Mouse (Mus musculus) small intestine, adult 2 months (tissue): Measurements from ENCODE around the gene Clmn. TPM values are rescaled to one million over a fixed set of nuclear protein-coding genes. Genes with fewer than 3 reads are reported as not detected.
"Not testable (repeated sequence)": the region's sequence is repeated elsewhere in the genome, so short reads cannot be mapped to it uniquely, and the experiment has no call there.

Experiments used
- H3K27ac ChIP-seq: fragments of 200-500 bp; 2 replicates; pipeline ENCODE4 v1.5.1; 2012; ENCODE audit warnings: low read depth, low read length, control low read depth, inconsistent platforms; ENCODE audit not compliant: insufficient read depth
- H3K27me3 ChIP-seq: fragments of 200-500 bp; 2 replicates; pipeline ENCODE4 v1.6.1; 2012; ENCODE audit warnings: mild to moderate bottlenecking, moderate library complexity, low read length, inconsistent platforms; ENCODE audit not compliant: control insufficient read depth, insufficient read depth
- H3K36me3 ChIP-seq: fragments of 200-500 bp; 2 replicates; pipeline ENCODE4 v1.6.1; 2012; ENCODE audit warnings: mild to moderate bottlenecking, low read length, control low read depth, inconsistent platforms; ENCODE audit not compliant: control insufficient read depth, insufficient read depth
- H3K4me1 ChIP-seq: fragments of 200-500 bp; 2 replicates; pipeline ENCODE4 v1.6.1; 2012; ENCODE audit warnings: low read length, inconsistent platforms, mixed read lengths; ENCODE audit not compliant: control insufficient read depth, insufficient read depth, insufficient read length
- H3K4me3 ChIP-seq: fragments of 200-500 bp; 2 replicates; pipeline ENCODE4 v1.5.1; 2012; ENCODE audit warnings: low read depth, mild to moderate bottlenecking, control low read depth, inconsistent platforms, low read length, moderate library complexity
- CTCF ChIP-seq: fragments of 200-500 bp; IDR thresholded peaks from 2 replicates; pipeline ENCODE4 v1.5.1; 2012; ENCODE audit warnings: low read depth, mild to moderate bottlenecking, control low read depth, inconsistent platforms, low read length, moderate library complexity, mixed read lengths; ENCODE audit not compliant: insufficient replicate concordance, insufficient read length; ENCODE audit errors: extremely low read depth
- POLR2A ChIP-seq: fragments of 200-500 bp; IDR thresholded peaks from 2 replicates; pipeline ENCODE4 v1.6.1; 2012; ENCODE audit warnings: low read depth, mild to moderate bottlenecking, control low read depth, inconsistent platforms, low read length, moderate library complexity
- WGBS: fragments of 180-500 bp; shearing (Covaris S2); methylation state at CpG from one replicate; pipeline ENCODE4 v1.1.7; 2018; 5-methylcytosine and 5-hydroxymethylcytosine counted together
- polyA plus RNA-seq: library from polyadenylated mRNA; depleted of rRNA; stranded (reverse); fragments of >200 nt; gene quantifications from 2 replicates; pipeline ENCODE4 v1.2.3, GENCODE M21; 2012

Clmn gene
- polyA plus RNA-seq, 1 experiment, result 3.4 TPM

DNA sequence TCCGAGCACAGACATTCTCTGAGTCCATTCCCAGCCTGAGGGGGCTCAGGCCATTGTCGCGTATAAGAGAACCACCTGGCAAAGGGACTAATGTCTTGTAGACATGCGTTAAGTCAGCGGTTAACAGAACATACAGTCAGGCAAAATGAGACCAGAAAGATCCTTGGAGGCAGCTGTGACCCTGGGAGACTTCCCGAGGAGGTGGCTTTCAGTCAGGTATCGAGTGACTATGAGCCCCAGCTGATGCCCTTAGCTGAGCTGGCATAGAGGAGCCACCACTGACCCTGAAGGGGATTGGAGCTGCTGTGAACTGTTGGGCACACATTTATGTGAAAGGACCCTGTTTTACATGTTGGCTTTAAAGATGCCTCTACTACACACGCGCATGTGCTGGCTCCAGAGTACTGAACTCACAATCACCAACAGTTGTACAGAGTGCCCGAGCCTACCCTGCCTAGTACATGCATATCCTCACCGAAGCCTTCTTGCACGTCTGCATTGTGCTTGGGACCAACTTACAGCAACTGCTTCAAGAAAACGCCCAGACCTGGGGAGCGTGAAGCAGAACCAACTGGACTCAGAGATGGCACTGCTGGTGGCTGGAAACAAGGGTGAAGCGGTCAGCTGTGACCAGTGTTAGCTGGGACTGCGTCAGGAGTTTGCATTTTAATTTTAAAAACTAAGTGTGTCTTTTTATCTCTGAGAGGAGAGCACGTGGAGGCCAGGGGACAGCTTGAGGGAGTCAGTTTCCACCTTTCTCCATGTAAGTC, 34.0 kb downstream of the Clmn start:
- no peak overlapping the region for H3K27ac ChIP-seq
- H3K4me1 ChIP-seq, result peaks cover 18% of the 10 kb centered on the region
- H3K27me3 ChIP-seq, result no peaks in the 10 kb centered on the region
- WGBS, result 90% methylated on average over 17 of the region's 17 CpGs
- TF ChIP-seq POLR2A (no peak), CTCF (no peak)
- no peak overlapping the region for H3K4me3 ChIP-seq
- no peaks in the 10 kb centered on the region for H3K36me3 ChIP-seq

DNA sequence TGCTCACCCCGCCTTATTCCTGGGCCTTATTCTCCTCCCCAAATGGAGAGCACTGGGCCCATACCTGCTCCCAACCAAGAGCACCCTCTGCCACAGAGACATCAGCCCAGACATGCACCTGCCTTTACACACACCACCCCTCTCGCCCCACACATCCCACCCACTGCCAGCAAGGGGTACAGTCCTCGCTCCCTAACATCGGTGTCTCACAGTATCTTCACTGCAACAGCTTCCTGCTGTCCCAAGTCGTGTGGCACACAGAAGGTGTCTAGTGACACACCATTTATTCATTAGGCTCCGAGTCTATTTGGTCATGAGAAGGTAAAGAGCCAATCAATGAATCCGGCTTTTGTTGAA, 34.6 kb downstream of the Clmn start:
- Histone ChIP-seq H3K27ac (no peak overlapping the region), H3K27me3 (no peaks in the 10 kb centered on the region), H3K36me3 (no peaks in the 10 kb centered on the region), H3K4me1 (peaks cover 18% of the 10 kb centered on the region), H3K4me3 (no peak overlapping the region)
- WGBS, result 32% methylated on average over 7 of the region's 7 CpGs
- TF ChIP-seq POLR2A, result no peak
- no peak for TF ChIP-seq CTCF

DNA sequence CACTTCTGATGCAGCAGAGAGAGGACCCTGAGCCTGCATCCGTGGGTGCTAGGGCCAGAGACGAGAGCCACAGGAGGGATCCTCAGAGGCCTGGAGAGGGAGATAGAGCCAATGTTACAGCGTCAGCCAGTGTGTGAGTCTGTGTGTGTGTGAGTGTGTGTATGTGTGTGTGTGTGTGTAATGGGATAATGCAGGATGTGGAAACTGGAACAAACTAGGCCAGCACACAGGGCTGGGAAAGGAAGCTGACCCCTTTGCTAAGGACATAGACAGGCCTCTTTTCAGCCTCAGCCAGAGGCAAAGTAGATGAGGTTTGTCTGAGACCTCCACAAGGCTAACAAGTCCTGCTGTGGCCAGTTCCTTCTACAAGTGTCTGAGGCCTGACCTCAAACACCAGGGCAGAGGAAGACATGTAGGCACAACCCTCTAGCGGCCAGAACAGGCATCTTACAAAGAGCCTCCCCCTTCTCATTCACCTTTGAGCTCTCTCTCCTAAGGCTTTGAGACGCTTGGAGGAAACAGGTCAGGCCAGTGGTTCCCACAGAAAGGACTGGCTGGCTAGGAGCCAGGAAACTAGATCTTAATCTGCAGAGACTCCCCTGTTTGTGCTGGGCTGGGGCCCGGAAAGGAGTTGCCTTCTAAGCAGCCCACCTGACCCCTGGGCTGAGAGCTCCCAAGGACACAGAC, 35.1 kb downstream of the Clmn start:
- peaks cover 16% of the 10 kb centered on the region for H3K4me1 ChIP-seq
- TF ChIP-seq CTCF (peak; percentile 71; the same call in 1 of the 2 replicates), POLR2A (no peak)
- H3K4me3 ChIP-seq, result no peak overlapping the region
- peak overlapping the region; percentile 17 for H3K27ac ChIP-seq
- H3K27me3 ChIP-seq, result no peaks in the 10 kb centered on the region
- no peaks in the 10 kb centered on the region for H3K36me3 ChIP-seq
- 28% methylated on average over 6 of the region's 6 CpGs for whole genome bisulfite sequencing

DNA sequence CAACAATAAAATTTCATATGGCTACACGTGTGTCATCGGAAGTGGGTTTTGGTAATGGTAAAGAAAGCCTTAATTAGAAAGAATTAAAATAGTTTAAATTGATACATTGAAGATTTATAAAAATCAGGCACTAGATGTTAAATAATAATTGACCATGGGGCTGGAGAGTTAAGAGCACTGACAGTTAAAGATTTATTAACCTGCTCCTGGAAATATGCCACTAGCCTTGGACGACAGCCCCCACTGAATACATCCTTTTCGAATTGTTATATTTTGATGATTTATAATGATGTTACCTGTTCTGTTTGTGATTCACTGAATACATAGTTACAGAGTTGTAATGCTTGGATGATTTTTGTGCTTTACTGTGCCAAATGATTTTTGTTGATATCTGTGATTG, 35.9 kb downstream of the Clmn start:
- H3K4me3 ChIP-seq, H3K27ac ChIP-seq, H3K36me3 ChIP-seq, H3K27me3 ChIP-seq: not testable (repeated sequence)
- peaks cover 20% of the 10 kb centered on the region for H3K4me1 ChIP-seq
- WGBS, result 53% methylated on average over 4 of the region's 4 CpGs

DNA sequence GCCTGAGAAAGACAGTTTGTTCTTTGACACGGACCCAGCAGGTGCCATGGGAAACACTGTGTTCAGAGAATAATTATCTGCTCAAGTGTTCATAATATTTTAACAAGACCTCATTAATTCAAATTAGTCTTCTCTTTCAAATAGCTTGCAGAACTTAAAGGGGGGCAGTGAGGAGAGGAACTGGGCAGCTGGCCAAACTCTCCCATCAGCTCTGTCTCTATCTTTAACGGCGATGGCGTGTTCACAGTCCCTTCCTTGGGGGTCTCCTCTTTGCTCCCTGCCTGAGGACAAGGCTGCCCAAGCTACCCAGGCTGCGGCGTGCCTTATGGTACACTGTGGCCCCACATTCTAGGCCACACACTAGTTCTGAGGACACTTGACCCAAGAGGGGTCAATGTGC, 37.2 kb downstream of the Clmn start:
- Histone ChIP-seq H3K36me3 (no peaks in the 10 kb centered on the region), H3K4me3 (no peak overlapping the region), H3K27ac (no peak overlapping the region), H3K4me1 (peaks cover 22% of the 10 kb centered on the region), H3K27me3 (no peaks in the 10 kb centered on the region)
- WGBS, result 87% methylated on average over 6 of the region's 6 CpGs
- TF ChIP-seq CTCF (no peak), POLR2A (no peak)

DNA sequence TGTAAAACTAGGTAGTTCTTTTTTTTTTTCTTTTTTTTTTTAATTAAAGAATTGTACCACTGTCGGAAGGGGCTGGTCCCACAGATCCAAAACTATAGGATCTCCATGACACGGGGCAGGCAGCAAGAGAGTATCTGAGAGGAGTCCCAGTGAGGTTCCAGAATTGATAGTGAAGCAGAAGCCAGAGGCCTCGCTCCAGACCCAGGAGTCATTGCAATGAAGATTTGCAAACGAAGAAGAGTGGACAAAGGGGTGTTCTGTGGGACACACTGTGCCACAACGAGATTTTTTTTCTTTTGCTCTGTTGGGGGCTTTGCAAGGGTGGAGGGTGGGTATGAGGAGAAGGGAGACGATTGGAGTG, 40.0 kb downstream of the Clmn start:
- Histone ChIP-seq H3K27ac (no peak overlapping the region), H3K36me3 (no peaks in the 10 kb centered on the region), H3K27me3 (no peaks in the 10 kb centered on the region), H3K4me1 (peaks cover 11% of the 10 kb centered on the region), H3K4me3 (no peak overlapping the region)
- 4% methylated on average over 6 of the region's 6 CpGs for WGBS
- TF ChIP-seq POLR2A (no peak), CTCF (no peak)

DNA sequence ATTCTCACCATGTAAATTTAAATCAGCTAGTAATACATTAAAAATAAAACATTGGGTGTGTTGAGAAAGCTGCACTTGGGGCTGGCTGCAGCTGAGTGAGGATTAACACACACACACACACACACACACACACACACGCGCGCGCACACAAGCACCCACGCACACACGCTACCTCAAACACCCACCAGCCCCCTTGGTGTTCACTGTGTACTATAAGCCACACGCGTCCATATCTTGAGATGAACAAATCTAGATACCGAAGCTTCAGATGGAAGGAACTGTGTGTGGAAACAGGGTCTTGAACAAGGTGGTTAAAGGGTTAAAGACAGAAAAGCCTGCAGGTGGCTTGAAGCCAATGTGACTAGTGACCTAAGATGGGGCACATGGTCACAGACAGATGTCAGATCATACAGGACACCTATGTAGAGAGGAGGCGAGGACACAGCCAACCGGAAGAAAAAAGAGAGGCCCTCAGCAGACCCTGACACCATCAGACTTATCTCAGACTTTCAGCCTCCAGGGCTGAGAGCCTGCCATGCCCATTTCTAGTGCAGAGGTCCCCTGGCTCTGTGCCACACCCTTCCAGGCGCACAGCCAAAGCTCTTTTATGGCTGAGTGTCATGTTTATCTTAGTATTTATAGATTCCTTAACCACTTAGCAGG, 40.5 kb downstream of the Clmn start:
- H3K4me3 ChIP-seq, result no peak overlapping the region
- WGBS, result 28% methylated on average over 12 of the region's 12 CpGs
- no peaks in the 10 kb centered on the region for H3K27me3 ChIP-seq
- peak overlapping the region; percentile 49 for H3K27ac ChIP-seq
- no peaks in the 10 kb centered on the region for H3K36me3 ChIP-seq
- peaks cover 7% of the 10 kb centered on the region for H3K4me1 ChIP-seq
- TF ChIP-seq CTCF (no peak), POLR2A (no peak)
